Mouse (Mus musculus) left cerebral cortex, postnatal 36 days (tissue): Measurements from ENCODE around the gene Cdh13. TPM values are rescaled to one million over a fixed set of nuclear protein-coding genes. Genes with fewer than 3 reads are reported as not detected.

Experiments
- DNase-seq, 2 experiments: peaks; one replicate each; pipeline ENCODE4 v3.0.0; 2021 to 2022; ENCODE audit warnings: low spot score in 2 of 2, mixed read lengths in 1 of 2
- intact Hi-C: fragments of 180-260 bp; cut with DNase I; formaldehyde crosslinking; loops from one replicate; pipeline ENCODE4 v1.15.1; 2025
- total RNA-seq, 2 experiments: library from RNA; stranded (reverse); gene quantifications; 2 replicates each; pipeline ENCODE4 v1.2.3; 2021

Cdh13 gene
- total RNA-seq, 2 experiments from 2014 or later: 78.4 to 85.3 TPM

- intact Hi-C loops: no loop called here
- DNase-seq: no peak
Observed at GRCm38 (mm10) chr8:118838801-118839200, 555.3 kb downstream of the Cdh13 start.

- intact Hi-C loops: no loop called here
- no peak for DNase-seq
Observed at GRCm38 (mm10) chr8:118845690-118846089, 562.2 kb downstream of the Cdh13 start.

- no peak for DNase-seq
- intact Hi-C loops: no loop called here
Observed at GRCm38 (mm10) chr8:118848021-118848420, 564.5 kb downstream of the Cdh13 start.

- intact Hi-C loops: no loop called here
Observed at GRCm38 (mm10) chr8:118849515-118849914, 566.0 kb downstream of the Cdh13 start.

GRCm38 (mm10) chr8:118850381-118850780 lies 566.8 kb downstream of the Cdh13 start:
- intact Hi-C loops: loop anchor here (2.0 to 10.0 kb wide), 2 partner anchors 564 to 916 kb away; no protein-coding TSS in a partner anchor
- DNase-seq: peak; percentile 59 to 73

More at GRCm38 (mm10) chr8:118849515-118849914, 566.0 kb downstream of the Cdh13 start:
- peak in 1 of 2 experiments; percentile 16 for DNase-seq

- intact Hi-C loops: loop anchor here (2.0 to 10.0 kb wide), 2 partner anchors 565 to 917 kb away; no protein-coding TSS in a partner anchor
- DNase-seq: no peak
Observed at GRCm38 (mm10) chr8:118851361-118851760, 567.8 kb downstream of the Cdh13 start.

GRCm38 (mm10) chr8:118852861-118853260 lies 569.3 kb downstream of the Cdh13 start:
- intact Hi-C loops: loop anchor here (10.0 kb wide), 1 partner anchor 918 kb away; no protein-coding TSS in a partner anchor

GRCm38 (mm10) chr8:118854656-118855055 lies 571.1 kb downstream of the Cdh13 start:
- DNase-seq: no peak
- intact Hi-C loops: loop anchor here (10.0 kb wide), 1 partner anchor 920 kb away; no protein-coding TSS in a partner anchor

More at GRCm38 (mm10) chr8:118852861-118853260, 569.3 kb downstream of the Cdh13 start:
- DNase-seq: no peak

GRCm38 (mm10) chr8:118866332-118866731 lies 582.8 kb downstream of the Cdh13 start:
- intact Hi-C loops: no loop called here
- no peak for DNase-seq

- intact Hi-C loops: loop anchor here (10.0 kb wide), 1 partner anchor 194 kb away; no protein-coding TSS in a partner anchor
- no peak for DNase-seq
Observed at GRCm38 (mm10) chr8:118870711-118871110, 587.2 kb downstream of the Cdh13 start.

GRCm38 (mm10) chr8:118879939-118880825 lies 596.6 kb downstream of the Cdh13 start:
- intact Hi-C loops: loop anchor here (10.0 kb wide), 1 partner anchor 185 kb away; no protein-coding TSS in a partner anchor
- DNase-seq: peak; percentile 31 to 32

- DNase-seq: no peak
- intact Hi-C loops: no loop called here
Observed at GRCm38 (mm10) chr8:118884296-118884695, 600.8 kb downstream of the Cdh13 start.

GRCm38 (mm10) chr8:118884988-118885387 lies 601.5 kb downstream of the Cdh13 start:
- DNase-seq: no peak
- intact Hi-C loops: no loop called here

- intact Hi-C loops: no loop called here
- DNase-seq: no peak
Observed at GRCm38 (mm10) chr8:118902402-118902801, 618.9 kb downstream of the Cdh13 start.

- no peak for DNase-seq
- intact Hi-C loops: no loop called here
Observed at GRCm38 (mm10) chr8:118916513-118916912, 633.0 kb downstream of the Cdh13 start.

- intact Hi-C loops: no loop called here
- no peak for DNase-seq
Observed at GRCm38 (mm10) chr8:118937412-118937811, 653.9 kb downstream of the Cdh13 start.

- intact Hi-C loops: no loop called here
- DNase-seq: no peak
Observed at GRCm38 (mm10) chr8:118938025-118938424, 654.5 kb downstream of the Cdh13 start.

- intact Hi-C loops: no loop called here
- no peak for DNase-seq
Observed at GRCm38 (mm10) chr8:118951766-118952741, 668.5 kb downstream of the Cdh13 start.

- no peak for DNase-seq
- intact Hi-C loops: no loop called here
Observed at GRCm38 (mm10) chr8:118956109-118956508, 672.6 kb downstream of the Cdh13 start.
